Comparison of ENCODE assay signal across 8 mouse cellular contexts in the genomic region with DNA sequence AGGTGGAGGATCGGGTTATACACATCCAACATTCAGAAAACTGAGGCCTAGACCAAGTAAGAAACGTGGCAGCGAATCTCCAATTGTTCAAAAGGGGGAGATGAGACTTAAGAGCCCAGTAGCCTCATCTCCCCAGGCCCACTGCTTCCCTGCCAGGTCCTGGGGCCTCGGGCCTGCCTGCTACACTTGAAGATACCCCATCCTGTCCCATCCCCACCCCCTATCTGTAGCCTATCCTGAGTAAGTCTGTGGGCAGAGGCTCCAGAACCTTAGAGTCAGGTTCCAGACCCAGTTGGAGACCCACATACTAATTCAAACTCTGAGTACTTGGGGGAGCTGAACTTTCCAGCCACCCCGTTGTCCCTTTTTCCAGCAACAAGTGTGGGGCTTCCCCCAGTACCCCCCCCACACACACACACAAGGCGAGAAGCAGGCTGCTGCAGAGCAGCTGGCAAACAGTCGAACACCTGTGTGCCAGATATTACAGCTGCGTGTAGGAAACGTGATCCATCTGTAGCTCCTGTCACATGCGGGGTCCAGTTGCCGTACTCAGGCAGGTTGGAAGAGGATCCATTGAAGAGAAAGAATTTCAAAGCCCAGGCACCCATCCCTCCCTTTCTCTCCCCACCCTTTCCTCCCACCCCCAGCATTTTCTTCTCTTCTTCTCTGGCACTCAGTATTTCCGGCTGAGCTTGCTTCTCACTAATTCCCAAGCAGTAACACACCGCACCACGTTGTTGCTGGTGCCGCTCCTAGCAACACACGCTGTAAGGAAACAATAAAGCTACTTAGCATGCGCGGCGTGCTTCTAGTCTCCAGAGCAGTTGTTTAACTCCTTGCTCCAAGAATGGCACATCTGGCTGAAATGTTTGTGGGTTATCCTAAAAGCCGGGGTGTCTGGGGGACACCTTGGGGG.
DNase-seq lines count a peak whose midpoint lies in the region; ATAC-seq and TF ChIP-seq lines count a peak whose summit lies in the region.

No protein-coding gene starts in this region.

- peak; percentile 88 for ATAC-seq in frontal cortex, adult (ENCODE audit: low TSS enrichment)
- peak; percentile 72 for ATAC-seq in hindbrain, postnatal 0 days
- ATAC-seq in neural tube, embryonic 13.5 days (ENCODE audit: low read depth) = peak; percentile 82
- no peak for ATAC-seq in cerebellum, adult (ENCODE audit: insufficient number of reproducible peaks, low FRiP score, low TSS enrichment)
- no peak for ATAC-seq in heart, embryonic 12.5 days (ENCODE audit: insufficient number of reproducible peaks, low FRiP score)

- H3K4me1 ChIP-seq in hindbrain, postnatal 0 days (ENCODE audit: insufficient read depth, low read length) = peaks cover 8% of the 10 kb centered on the region; the same call in 1 of the 2 replicates
- H3K4me1 ChIP-seq in neural tube, embryonic 13.5 days (replicated peaks) = peaks cover 20% of the 10 kb centered on the region
- H3K4me1 ChIP-seq in heart, embryonic 12.5 days (replicated peaks) = peaks cover 16% of the 10 kb centered on the region

- no peak overlapping the region for H3K27ac ChIP-seq in hindbrain, postnatal 0 days
- 0 out of 2 replicates have a peak overlapping the region, but pooled peaks have one; percentile 7 for H3K27ac ChIP-seq in neural tube, embryonic 13.5 days (replicated peaks)
- no peak overlapping the region for H3K27ac ChIP-seq in heart, embryonic 12.5 days (ENCODE audit: poor library complexity, severe bottlenecking)

- peak overlapping the region; percentile 29 for H3K4me3 ChIP-seq in hindbrain, postnatal 0 days (ENCODE audit: low read length)
- H3K4me3 ChIP-seq in neural tube, embryonic 13.5 days = peak overlapping the region; percentile 12
- no peak overlapping the region for H3K4me3 ChIP-seq in heart, embryonic 12.5 days

- no peak overlapping the region for H3K9ac ChIP-seq in hindbrain, postnatal 0 days (replicated peaks; ENCODE audit: low read length)
- peak overlapping the region; percentile 51; the same call in 1 of the 2 replicates for H3K9ac ChIP-seq in neural tube, embryonic 13.5 days
- H3K9ac ChIP-seq in heart, embryonic 12.5 days = no peak overlapping the region

- DNase-seq in frontal cortex, postnatal 25 days (ENCODE audit: low spot score in 2 of 2) = no peak
- peak; percentile 81 for DNase-seq in embryo, embryonic 10.5 days (ENCODE audit: low spot score)
- peak; percentile 78 for DNase-seq in hindbrain, postnatal 0 days (ENCODE audit: low spot score)
- no peak for DNase-seq in adipocyte (ENCODE audit: low spot score)

- no peaks in the 10 kb centered on the region for H3K27me3 ChIP-seq in hindbrain, postnatal 0 days (ENCODE audit: insufficient read depth, low read length)
- no peaks in the 10 kb centered on the region for H3K27me3 ChIP-seq in neural tube, embryonic 13.5 days
- no peaks in the 10 kb centered on the region for H3K27me3 ChIP-seq in heart, embryonic 12.5 days (replicated peaks)

- H3K9me3 ChIP-seq in hindbrain, postnatal 0 days (ENCODE audit: low read length) = no peaks in the 10 kb centered on the region
- no peaks in the 10 kb centered on the region for H3K9me3 ChIP-seq in neural tube, embryonic 13.5 days
- no peaks in the 10 kb centered on the region for H3K9me3 ChIP-seq in heart, embryonic 12.5 days (replicated peaks)

- no peaks in the 10 kb centered on the region for H3K36me3 ChIP-seq in hindbrain, postnatal 0 days (ENCODE audit: insufficient read depth, low read length)
- H3K36me3 ChIP-seq in neural tube, embryonic 13.5 days = no peaks in the 10 kb centered on the region
- no peaks in the 10 kb centered on the region for H3K36me3 ChIP-seq in heart, embryonic 12.5 days

- 11% methylated on average over 20 of the region's 20 CpGs for WGBS in hindbrain, postnatal 0 days
- 21% methylated on average over 20 of the region's 20 CpGs for WGBS in neural tube, embryonic 13.5 days
- WGBS in heart, embryonic 12.5 days = 64% methylated on average over 20 of the region's 20 CpGs

- TF ChIP-seq CTCF in hindbrain, postnatal 0 days (IDR thresholded peaks at IDR 0.05; ENCODE audit: low read depth) = no peak

- peak overlapping the region; percentile 60 for H3K4me2 ChIP-seq in hindbrain, postnatal 0 days (ENCODE audit: low read depth, low read length)
- H3K4me2 ChIP-seq in neural tube, embryonic 13.5 days = peak overlapping the region; percentile 52
- H3K4me2 ChIP-seq in heart, embryonic 12.5 days = no peak overlapping the region

Comparison
In these comparisons a context has a peak if more than half of its experiments do, and no peak if none do; other contexts are left out.
1. ATAC-seq: peak in frontal cortex, adult (single experiment), hindbrain, postnatal 0 days (single experiment) and neural tube, embryonic 13.5 days (single experiment); none in cerebellum, adult (single experiment) and heart, embryonic 12.5 days (single experiment).
2. DNase-seq: peak in embryo, embryonic 10.5 days (single experiment) and hindbrain, postnatal 0 days (single experiment); none in frontal cortex, postnatal 25 days (0 of 2) and adipocyte (single experiment).